Mouse (Mus musculus) erythroblast, embryonic 14.5 days (primary cell): ENCODE measurements at regions not wholly inside any gene's neighbourhood (a gene's known extent, or its start where the extent isn't known, plus 50 kb on each side); places are given as distances from the start of the nearest gene placed in this dataset.

Experiments
- H3K27me3 ChIP-seq: 2 replicates; pipeline ENCODE4 v1.6.1; 2012; ENCODE audit warnings: inconsistent platforms; ENCODE audit not compliant: control insufficient read depth
- H3K36me3 ChIP-seq: 2 replicates; pipeline ENCODE4 v1.6.1; 2012; ENCODE audit warnings: mild to moderate bottlenecking, inconsistent platforms; ENCODE audit not compliant: control insufficient read depth
- H3K4me1 ChIP-seq: 2 replicates; pipeline ENCODE4 v1.6.1; 2012; ENCODE audit warnings: inconsistent platforms; ENCODE audit not compliant: control insufficient read depth
- H3K4me3 ChIP-seq: replicated peaks from 2 replicates; pipeline ENCODE3; 2012; ENCODE audit warnings: moderate library complexity, mild to moderate bottlenecking, inconsistent platforms
- H3K9me3 ChIP-seq: 2 replicates; pipeline ENCODE4 v1.6.1; 2012; ENCODE audit warnings: low read length, inconsistent platforms, mixed read lengths; ENCODE audit not compliant: control insufficient read depth
- GATA1 ChIP-seq: IDR thresholded peaks from 2 replicates; pipeline ENCODE4 v1.6.1; 2012; ENCODE audit warnings: low read length, inconsistent platforms, mixed read lengths
- TAL1 ChIP-seq: IDR thresholded peaks from 3 replicates; pipeline ENCODE4 v1.6.1; 2012; ENCODE audit warnings: low read length, inconsistent platforms, mixed read lengths

DNA sequence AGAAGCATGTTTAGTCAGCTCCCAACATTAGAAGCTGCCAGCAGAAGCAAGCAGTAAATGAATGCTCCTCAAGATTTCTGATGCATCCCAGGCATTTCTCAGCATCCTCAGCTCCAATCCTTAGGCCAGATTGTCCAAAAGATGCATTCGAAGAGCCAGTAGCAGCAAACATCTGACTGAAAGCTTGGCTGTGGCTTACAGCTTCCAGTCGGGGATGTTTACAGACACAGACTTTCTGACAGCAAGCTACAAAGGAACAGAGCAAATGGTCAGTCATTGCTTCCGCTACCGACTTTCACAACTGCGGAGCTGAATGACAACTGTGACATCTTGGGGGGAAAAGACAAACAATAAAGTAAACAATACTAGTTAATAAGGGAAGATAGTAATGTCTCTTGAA lies 1840.3 kb upstream of the Lrrc6 start:
- H3K4me3 ChIP-seq = no peak overlapping the region
- no peaks in the 10 kb centered on the region for H3K9me3 ChIP-seq
- no peak for TF ChIP-seq GATA1
- TF ChIP-seq TAL1 = no peak
- H3K27me3 ChIP-seq = no peaks in the 10 kb centered on the region
- no peaks in the 10 kb centered on the region for H3K4me1 ChIP-seq
- H3K36me3 ChIP-seq = peaks cover 6% of the 10 kb centered on the region

DNA sequence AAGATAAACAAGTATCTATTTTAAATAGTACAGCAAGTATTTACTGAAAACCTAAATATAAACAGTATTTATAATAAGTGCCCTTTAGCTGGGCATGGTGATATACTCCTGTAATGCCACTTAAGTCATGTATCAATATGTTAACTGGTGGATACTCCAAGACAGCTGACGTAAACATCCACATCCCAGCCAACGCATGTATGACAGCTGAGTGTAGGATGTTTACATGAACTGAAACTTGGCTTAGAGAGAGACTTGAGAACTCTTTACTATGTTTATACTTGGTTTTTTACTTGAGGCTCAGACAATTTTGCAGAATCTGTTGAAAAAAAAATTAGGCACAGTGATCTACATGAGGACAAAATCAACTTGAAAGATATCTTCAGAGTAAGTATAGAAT lies 1836.6 kb upstream of the Lrrc6 start:
- Histone ChIP-seq H3K27me3 (no peaks in the 10 kb centered on the region), H3K9me3 (no peaks in the 10 kb centered on the region)

DNA sequence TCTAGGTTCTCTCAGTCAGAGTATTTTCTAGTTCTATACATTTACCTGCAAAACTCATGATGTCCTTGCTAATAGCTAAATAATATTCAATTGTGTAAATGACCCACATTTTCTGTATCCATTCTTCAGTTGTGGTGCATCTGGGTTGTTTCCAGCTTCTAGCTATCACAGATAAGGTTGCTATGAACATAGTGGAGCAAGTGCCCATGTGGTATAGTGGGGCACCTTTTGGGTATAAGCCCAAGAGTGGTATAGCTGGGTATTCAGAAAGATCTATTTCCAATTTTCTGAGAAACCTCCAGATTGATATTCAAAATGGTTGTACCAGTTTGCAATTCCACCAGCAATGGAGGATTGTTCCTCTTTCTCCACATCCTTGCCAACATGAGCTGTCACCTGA lies 1835.1 kb upstream of the Lrrc6 start:
- H3K4me1 ChIP-seq = no peaks in the 10 kb centered on the region
- H3K27me3 ChIP-seq = no peaks in the 10 kb centered on the region
- H3K4me3 ChIP-seq = no peak overlapping the region
- H3K9me3 ChIP-seq = no peaks in the 10 kb centered on the region
- peaks cover 3% of the 10 kb centered on the region for H3K36me3 ChIP-seq
- TF ChIP-seq TAL1 = no peak
- TF ChIP-seq GATA1 = no peak

More for the DNA sequence above, 1836.6 kb upstream of the Lrrc6 start:
- TF ChIP-seq GATA1 (no peak), TAL1 (no peak)
- H3K4me1 ChIP-seq = no peaks in the 10 kb centered on the region
- H3K36me3 ChIP-seq = peaks cover 6% of the 10 kb centered on the region
- H3K4me3 ChIP-seq = no peak overlapping the region

DNA sequence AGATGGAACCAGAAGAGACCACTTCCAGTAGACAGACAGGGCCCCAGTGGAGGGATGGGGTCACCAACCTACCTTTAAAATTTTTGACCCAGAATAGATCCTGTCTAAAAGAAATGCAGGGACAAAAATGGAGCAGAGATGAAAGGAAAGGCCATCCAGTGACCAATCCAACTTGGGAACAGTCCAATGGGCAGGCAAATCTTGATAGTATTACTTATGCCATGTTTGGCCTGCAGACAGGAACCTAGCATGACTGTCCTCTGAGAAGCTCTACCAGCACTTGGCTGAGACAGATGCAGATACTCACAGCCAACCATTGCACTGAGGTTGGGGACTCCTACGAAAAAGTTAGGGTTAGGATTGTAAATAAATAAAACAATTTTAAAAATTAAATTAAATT lies 1815.4 kb upstream of the Lrrc6 start:
- Histone ChIP-seq H3K27me3 (no peaks in the 10 kb centered on the region), H3K4me3 (no peak overlapping the region), H3K9me3 (no peaks in the 10 kb centered on the region), H3K4me1 (no peaks in the 10 kb centered on the region), H3K36me3 (no peaks in the 10 kb centered on the region)
- TF ChIP-seq TAL1 (no peak), GATA1 (no peak)
